Mouse (Mus musculus) testis, adult 2 months (tissue): ENCODE results near the gene Anpep. TPM values are rescaled to one million over a fixed set of nuclear protein-coding genes. Genes with fewer than 3 reads are reported as not detected.

Source experiments
- H3K27ac ChIP-seq: fragments of 200-500 bp; 2 replicates; pipeline ENCODE4 v1.5.1; 2012; ENCODE audit warnings: low read depth, low read length; ENCODE audit not compliant: control insufficient read depth, insufficient read depth
- H3K27me3 ChIP-seq: fragments of 200-500 bp; 2 replicates; pipeline ENCODE4 v1.6.1; 2012; ENCODE audit warnings: mild to moderate bottlenecking, low read length, moderate library complexity; ENCODE audit not compliant: control insufficient read depth, insufficient read depth
- H3K36me3 ChIP-seq: fragments of 200-500 bp; 2 replicates; pipeline ENCODE4 v1.6.1; 2012; ENCODE audit warnings: mild to moderate bottlenecking, low read length; ENCODE audit not compliant: control insufficient read depth, insufficient read depth
- H3K4me1 ChIP-seq: fragments of 200-500 bp; 2 replicates; pipeline ENCODE4 v1.6.1; 2012; ENCODE audit warnings: low read length; ENCODE audit not compliant: control insufficient read depth, insufficient read depth
- H3K4me3 ChIP-seq: fragments of 200-500 bp; 2 replicates; pipeline ENCODE4 v1.5.1; 2012; ENCODE audit warnings: low read depth, mild to moderate bottlenecking, low read length, moderate library complexity, mixed read lengths; ENCODE audit not compliant: control insufficient read depth
- CTCF ChIP-seq: fragments of 200-500 bp; IDR thresholded peaks from 2 replicates; pipeline ENCODE4 v1.5.1; 2012; ENCODE audit warnings: low read depth, mild to moderate bottlenecking, inconsistent platforms, low read length, moderate library complexity; ENCODE audit not compliant: control insufficient read depth, insufficient read depth, insufficient replicate concordance
- POLR2A ChIP-seq: fragments of 200-500 bp; IDR thresholded peaks from 2 replicates; pipeline ENCODE4 v1.6.1; 2012; ENCODE audit warnings: low read depth, mild to moderate bottlenecking, inconsistent platforms, low read length, moderate library complexity; ENCODE audit not compliant: control insufficient read depth
- polyA plus RNA-seq: library from polyadenylated mRNA; depleted of rRNA; stranded (reverse); fragments of >200 nt; gene quantifications from 2 replicates; pipeline ENCODE4 v1.2.3, GENCODE M21; 2012

Gene Anpep
- polyA plus RNA-seq, 1 experiment: 1.7 TPM

- Histone ChIP-seq H3K27ac (no peak overlapping the region), H3K4me3 (no peak overlapping the region), H3K27me3 (no peaks in the 10 kb centered on the region), H3K4me1 (peaks cover 2% of the 10 kb centered on the region), H3K36me3 (no peaks in the 10 kb centered on the region)
- TF ChIP-seq POLR2A (no peak), CTCF (no peak)
Measured at GRCm38 (mm10) chr7:79844090-79844802, 16.6 kb downstream of the Anpep start.

- no peak overlapping the region for H3K4me3 ChIP-seq
- TF ChIP-seq POLR2A (no peak), CTCF (no peak)
- no peaks in the 10 kb centered on the region for H3K4me1 ChIP-seq
- no peak overlapping the region for H3K27ac ChIP-seq
- no peaks in the 10 kb centered on the region for H3K36me3 ChIP-seq
- no peaks in the 10 kb centered on the region for H3K27me3 ChIP-seq
Measured at GRCm38 (mm10) chr7:79842163-79842562, 18.7 kb downstream of the Anpep start.

GRCm38 (mm10) chr7:79837247-79837646 lies 23.6 kb downstream of the Anpep start:
- H3K27ac ChIP-seq: no peak overlapping the region
- H3K36me3 ChIP-seq: no peaks in the 10 kb centered on the region
- TF ChIP-seq POLR2A (no peak), CTCF (no peak)
- H3K27me3 ChIP-seq: no peaks in the 10 kb centered on the region
- no peaks in the 10 kb centered on the region for H3K4me1 ChIP-seq
- no peak overlapping the region for H3K4me3 ChIP-seq

GRCm38 (mm10) chr7:79835196-79835595 lies 25.7 kb downstream of the Anpep start:
- TF ChIP-seq POLR2A: no peak
- TF ChIP-seq CTCF: no peak
- Histone ChIP-seq H3K36me3 (no peaks in the 10 kb centered on the region), H3K27ac (no peak overlapping the region), H3K4me1 (no peaks in the 10 kb centered on the region), H3K27me3 (no peaks in the 10 kb centered on the region), H3K4me3 (no peak overlapping the region)

GRCm38 (mm10) chr7:79832980-79833379 lies 27.9 kb downstream of the Anpep start:
- H3K27me3 ChIP-seq: no peaks in the 10 kb centered on the region
- H3K4me3 ChIP-seq: no peak overlapping the region
- H3K4me1 ChIP-seq: no peaks in the 10 kb centered on the region
- no peaks in the 10 kb centered on the region for H3K36me3 ChIP-seq
- TF ChIP-seq POLR2A (no peak), CTCF (no peak)
- H3K27ac ChIP-seq: no peak overlapping the region

- H3K4me3 ChIP-seq: no peak overlapping the region
- no peak overlapping the region; the same call in 1 of the 2 replicates for H3K27ac ChIP-seq
- H3K4me1 ChIP-seq: no peaks in the 10 kb centered on the region
- no peak for TF ChIP-seq POLR2A
- TF ChIP-seq CTCF: no peak
- H3K36me3 ChIP-seq: no peaks in the 10 kb centered on the region
- H3K27me3 ChIP-seq: no peaks in the 10 kb centered on the region
Measured at GRCm38 (mm10) chr7:79831585-79831984, 29.3 kb downstream of the Anpep start.

- no peak overlapping the region for H3K27ac ChIP-seq
- H3K4me1 ChIP-seq: peaks cover 2% of the 10 kb centered on the region
Measured at GRCm38 (mm10) chr7:79831145-79831544, 29.7 kb downstream of the Anpep start.

GRCm38 (mm10) chr7:79828341-79828740 lies 32.5 kb downstream of the Anpep start:
- no peak overlapping the region for H3K4me3 ChIP-seq
- H3K4me1 ChIP-seq: peaks cover 2% of the 10 kb centered on the region
- H3K27ac ChIP-seq: no peak overlapping the region
- TF ChIP-seq CTCF (no peak), POLR2A (no peak)
- no peaks in the 10 kb centered on the region for H3K27me3 ChIP-seq
- no peaks in the 10 kb centered on the region for H3K36me3 ChIP-seq

More at GRCm38 (mm10) chr7:79831145-79831544, 29.7 kb downstream of the Anpep start:
- no peaks in the 10 kb centered on the region for H3K36me3 ChIP-seq
- H3K27me3 ChIP-seq: no peaks in the 10 kb centered on the region
- TF ChIP-seq CTCF (no peak), POLR2A (no peak)
- no peak overlapping the region for H3K4me3 ChIP-seq
